Mouse (Mus musculus) heart, postnatal 25 days (tissue): Measurements from ENCODE around the gene Plac1. TPM values are rescaled to one million over a fixed set of nuclear protein-coding genes. Genes with fewer than 3 reads are reported as not detected.
"Not testable (repeated sequence)": the region's sequence is repeated elsewhere in the genome, so short reads cannot be mapped to it uniquely, and the experiment has no call there.

ENCODE experiments used
- DNase-seq: peaks from one replicate; pipeline ENCODE4 v3.0.0; 2022; ENCODE audit warnings: low spot score
- intact Hi-C: fragments of 180-260 bp; cut with DNase I; formaldehyde crosslinking; loops from one replicate; pipeline ENCODE4 v1.15.1; 2025
- total RNA-seq, 2 experiments: library from RNA; stranded (reverse); gene quantifications; 2 replicates each; pipeline ENCODE4 v1.2.3; 2021

Plac1 gene
- not detected for total RNA-seq

- intact Hi-C loops = no loop called here
- no peak for DNase-seq
These were observed at the start of gene Plac1 for GRCm38 (mm10) chrX:53240011-53240410. Gene Plac1, minus strand, starts transcription at chrX:53240111.

GRCm38 (mm10) chrX:53287924-53288323, 48.0 kb upstream of the Plac1 start:
- intact Hi-C loops = no loop called here
- DNase-seq = no peak

GRCm38 (mm10) chrX:53273124-53273523, 33.2 kb upstream of the Plac1 start, which contains the start of gene Fam122c:
Gene Fam122c, plus strand, starts transcription at chrX:53273424.
- DNase-seq = no peak
- intact Hi-C loops = no loop called here

DNA sequence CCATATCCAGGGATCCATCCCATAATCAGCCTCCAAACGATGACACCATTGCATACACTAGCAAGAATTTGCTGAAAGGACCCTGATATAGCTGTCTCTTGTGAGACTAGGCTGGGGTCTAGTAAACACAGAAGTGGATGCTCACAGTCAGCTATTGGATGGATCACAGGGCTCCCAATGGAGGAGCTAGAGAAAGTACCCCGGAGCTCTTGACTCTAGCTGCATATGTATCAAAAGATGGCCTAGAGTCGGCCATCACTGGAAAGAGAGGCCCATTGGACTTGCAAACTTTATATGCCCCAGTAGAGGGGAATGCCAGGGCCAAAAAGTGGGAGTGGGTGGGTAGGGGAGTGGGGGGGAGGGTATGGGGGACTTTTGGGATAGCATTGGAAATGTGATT, 31.7 kb upstream of the Plac1 start:
- intact Hi-C loops, DNase-seq: not testable (repeated sequence)

- intact Hi-C loops = no loop called here
- no peak for DNase-seq
These were observed 30.1 kb upstream of the Plac1 start for GRCm38 (mm10) chrX:53270063-53270432.

DNA sequence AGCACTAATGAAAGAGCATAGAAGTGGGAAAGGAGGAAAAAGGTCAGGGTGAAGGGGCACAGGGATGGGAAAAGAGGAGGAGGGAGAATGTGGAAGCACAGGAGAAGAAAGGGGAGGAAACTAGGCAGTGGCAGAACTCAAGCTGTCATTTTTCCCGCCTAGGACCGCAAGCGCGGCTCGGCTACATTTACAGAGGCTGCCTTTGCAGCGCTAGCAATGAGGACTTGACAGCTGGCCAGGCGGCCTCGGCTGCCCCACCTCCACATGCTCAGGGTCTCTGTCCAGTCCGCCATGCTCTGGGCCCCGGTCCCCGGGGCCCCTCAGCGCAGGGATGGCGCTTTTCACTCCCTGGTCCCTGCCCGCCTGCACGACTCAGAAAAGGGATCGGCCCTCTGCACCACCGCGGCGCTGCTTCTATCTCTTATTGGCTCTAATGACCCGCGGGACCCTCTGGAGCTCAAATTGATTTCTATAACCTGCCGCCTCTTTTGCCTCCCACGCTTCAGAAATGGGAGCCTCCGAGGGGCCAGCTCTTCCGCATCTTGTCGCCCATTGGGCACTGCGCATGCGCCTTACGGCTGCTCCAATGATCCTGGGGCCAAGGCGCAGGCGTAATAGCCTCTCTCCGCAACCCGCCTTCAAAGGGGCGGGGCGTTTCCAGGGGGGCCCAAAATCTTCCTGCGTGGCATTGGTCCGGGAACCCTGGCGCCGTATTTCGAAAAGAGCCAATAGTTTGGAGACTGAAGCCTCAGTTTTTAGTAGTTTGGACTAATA, 29.6 kb upstream of the Plac1 start, which contains the start of gene Fam122b:
Gene Fam122b, minus strand, starts transcription at position 517 of the 774 bp plus-strand sequence.
- DNase-seq = peak; percentile 85
- intact Hi-C loops = loop anchor here (10.0 kb wide), 1 partner anchor 95 kb away; no protein-coding TSS in a partner anchor

- intact Hi-C loops = loop anchor here (10.0 kb wide), 1 partner anchor 96 kb away; no protein-coding TSS in a partner anchor
- DNase-seq = peak; percentile 49
These were observed 28.9 kb upstream of the Plac1 start for GRCm38 (mm10) chrX:53268856-53269255.

GRCm38 (mm10) chrX:53266186-53266585, 26.3 kb upstream of the Plac1 start:
- no peak for DNase-seq
- intact Hi-C loops = loop anchor here (10.0 kb wide), 1 partner anchor 99 kb away; no protein-coding TSS in a partner anchor

DNA sequence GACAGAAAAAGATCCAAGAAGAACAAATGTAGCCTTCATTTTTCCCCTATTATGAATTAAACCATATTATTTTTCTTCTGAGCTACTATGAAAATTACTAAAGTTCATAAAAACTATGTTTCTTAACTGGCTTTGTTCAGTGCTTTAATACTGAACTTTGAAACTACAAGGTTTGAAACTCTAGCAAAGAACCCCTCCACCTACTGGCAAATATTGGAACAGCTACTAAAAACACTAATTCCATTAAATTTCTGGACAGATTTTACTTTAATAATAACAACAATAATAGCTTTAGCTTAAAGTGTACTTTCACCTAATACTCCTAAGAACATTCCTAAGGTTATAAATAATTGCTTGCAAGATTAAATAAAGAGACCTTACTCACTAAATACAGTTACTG, 15.3 kb upstream of the Plac1 start:
- no peak for DNase-seq
- intact Hi-C loops = loop anchor here (5.0 kb wide), 1 partner anchor 233 kb away; no protein-coding TSS in a partner anchor

DNA sequence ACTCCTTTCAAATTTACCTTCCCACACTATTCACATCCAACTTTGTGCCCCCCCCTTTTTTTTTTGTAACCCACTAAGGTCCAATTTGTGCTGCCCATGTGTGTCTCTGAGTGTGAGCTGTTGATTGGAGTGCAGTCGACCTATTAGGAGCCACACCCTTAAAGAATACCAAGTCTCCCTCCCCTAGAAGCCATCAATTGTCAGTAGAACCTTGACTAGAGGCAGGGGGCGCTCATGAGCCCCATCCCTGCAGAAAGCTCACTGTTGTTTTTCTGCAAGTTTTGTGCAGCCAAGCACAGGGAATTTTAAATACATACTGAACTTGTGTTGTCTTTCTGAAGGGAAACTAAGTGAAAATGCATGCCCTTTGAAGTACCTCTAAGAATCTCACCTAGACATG, 1.9 kb downstream of the Plac1 start:
- intact Hi-C loops = no loop called here
- no peak for DNase-seq

DNA sequence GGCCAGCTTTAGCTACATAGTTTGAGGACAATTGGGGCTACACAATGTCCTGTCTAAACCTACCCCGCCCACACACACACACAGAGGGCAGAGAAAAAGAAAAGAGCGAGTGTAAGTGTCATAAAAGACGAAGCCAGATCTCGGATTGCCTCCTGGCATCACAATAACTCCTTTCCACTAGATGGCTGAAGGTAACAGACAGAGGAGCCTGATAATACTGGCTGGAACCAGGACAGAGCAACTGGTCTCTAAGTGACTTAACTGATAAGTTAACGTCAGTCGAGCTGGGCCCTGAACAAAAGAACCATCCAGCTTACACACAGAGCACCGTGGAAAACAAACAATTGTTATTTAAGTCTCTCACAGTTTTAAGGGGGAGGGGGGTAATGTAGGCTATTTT, 3.5 kb downstream of the Plac1 start:
- no peak for DNase-seq
- intact Hi-C loops = no loop called here

GRCm38 (mm10) chrX:53233689-53234088, 6.2 kb downstream of the Plac1 start:
- intact Hi-C loops = loop anchor here (5.0 kb wide), 1 partner anchor 176 kb away; no protein-coding TSS in a partner anchor
- DNase-seq = no peak

DNA sequence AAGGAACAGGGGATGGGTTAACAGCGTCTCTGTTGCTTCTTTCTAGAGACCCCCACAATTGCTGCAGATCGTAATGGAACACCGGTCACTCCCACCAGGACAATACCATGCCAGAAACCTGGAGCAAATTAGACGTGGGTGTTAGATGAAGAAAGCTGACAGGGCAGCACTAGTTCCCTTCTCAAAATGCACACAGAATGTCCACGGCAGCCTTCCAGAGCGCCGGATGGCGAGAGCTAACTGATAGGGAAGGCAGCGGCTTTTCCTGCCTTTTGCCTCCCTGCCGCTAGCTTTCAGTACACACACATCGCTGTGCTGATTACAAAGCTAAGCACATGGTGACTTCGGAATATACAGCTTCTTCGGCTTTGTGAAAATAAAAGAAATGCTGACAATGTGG, 7.9 kb downstream of the Plac1 start:
- no peak for DNase-seq
- intact Hi-C loops = loop anchor here (1.0 to 5.0 kb wide), 2 partner anchors 175 to 208 kb away; no protein-coding TSS in a partner anchor

- intact Hi-C loops = no loop called here
- DNase-seq = no peak
These were observed 15.5 kb downstream of the Plac1 start for GRCm38 (mm10) chrX:53224353-53224944.

- no peak for DNase-seq
- intact Hi-C loops = no loop called here
These were observed 19.1 kb downstream of the Plac1 start for GRCm38 (mm10) chrX:53220855-53221254.

- intact Hi-C loops = loop anchor here (5.0 to 10.0 kb wide), 2 partner anchors 47 to 100 kb away; no protein-coding TSS in a partner anchor
- DNase-seq = no peak
These were observed 25.2 kb downstream of the Plac1 start for GRCm38 (mm10) chrX:53214557-53215229.

GRCm38 (mm10) chrX:53213838-53214237, 26.1 kb downstream of the Plac1 start:
- no peak for DNase-seq
- intact Hi-C loops = loop anchor here (5.0 to 10.0 kb wide), 2 partner anchors 47 to 99 kb away; no protein-coding TSS in a partner anchor

DNA sequence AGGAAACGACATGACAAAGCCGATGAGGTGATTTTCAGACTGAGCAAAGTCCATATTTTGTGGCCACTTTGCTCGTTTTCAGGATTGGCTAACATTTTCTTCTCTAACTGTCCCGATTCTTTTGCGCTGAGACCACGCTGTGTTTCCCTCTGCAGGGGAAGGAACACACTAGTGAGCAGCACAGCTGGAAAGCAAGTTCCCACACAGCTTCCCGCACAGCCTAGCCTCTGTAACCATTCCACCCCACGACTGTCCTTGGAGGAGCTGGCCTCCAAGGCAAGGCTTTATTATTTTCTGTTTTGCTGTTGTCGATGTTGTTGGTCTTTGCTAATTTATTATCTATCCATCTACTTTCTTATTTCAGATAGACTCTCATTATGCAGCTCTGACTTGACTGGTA, 27.4 kb downstream of the Plac1 start:
- intact Hi-C loops = loop anchor here (5.0 to 10.0 kb wide), 2 partner anchors 45 to 98 kb away; no protein-coding TSS in a partner anchor
- no peak for DNase-seq

- intact Hi-C loops = loop anchor here (5.0 to 10.0 kb wide), 2 partner anchors 45 to 97 kb away; no protein-coding TSS in a partner anchor
These were observed 28.0 kb downstream of the Plac1 start for GRCm38 (mm10) chrX:53211756-53212483.

More at GRCm38 (mm10) chrX:53211756-53212483, 28.0 kb downstream of the Plac1 start:
- peak; percentile 44 for DNase-seq
